Mouse (Mus musculus) spleen, adult 2 months (tissue): ENCODE measurements around the gene Pacrg. TPM values are rescaled to one million over a fixed set of nuclear protein-coding genes. Genes with fewer than 3 reads are reported as not detected.

Experiments
- DNase-seq, 2 experiments: peaks; one replicate each; pipeline versions ENCODE4 v3.0.0 to v3.0.0-alpha.2; 2012 to 2021; ENCODE audit warnings: low spot score in 2 of 2, low read depth in 1 of 2
- H3K27ac ChIP-seq: fragments of 200-500 bp; 2 replicates; pipeline ENCODE4 v1.5.1; 2012; ENCODE audit warnings: low read length, inconsistent platforms; ENCODE audit not compliant: insufficient read depth
- H3K27me3 ChIP-seq: fragments of 200-500 bp; 2 replicates; pipeline ENCODE4 v1.6.1; 2012; ENCODE audit warnings: mild to moderate bottlenecking, moderate library complexity, low read length, inconsistent platforms; ENCODE audit not compliant: control insufficient read depth, insufficient read depth
- H3K36me3 ChIP-seq: fragments of 200-500 bp; 2 replicates; pipeline ENCODE4 v1.6.1; 2012; ENCODE audit warnings: mild to moderate bottlenecking, low read length, inconsistent platforms; ENCODE audit not compliant: control insufficient read depth, insufficient read depth
- H3K4me1 ChIP-seq: fragments of 200-500 bp; 2 replicates; pipeline ENCODE4 v1.6.1; 2011; ENCODE audit warnings: inconsistent platforms; ENCODE audit not compliant: control insufficient read depth, insufficient read depth, insufficient read length
- H3K4me3 ChIP-seq: fragments of 200-500 bp; 2 replicates; pipeline ENCODE4 v1.5.1; 2011; ENCODE audit warnings: mild to moderate bottlenecking, inconsistent platforms; ENCODE audit not compliant: insufficient read depth, insufficient read length; ENCODE audit errors: extremely low read depth
- CTCF ChIP-seq: fragments of 200-500 bp; IDR thresholded peaks from 2 replicates; pipeline ENCODE4 v1.5.1; 2011; ENCODE audit warnings: mild to moderate bottlenecking, inconsistent platforms; ENCODE audit not compliant: insufficient read depth, insufficient read length, insufficient replicate concordance; ENCODE audit errors: extremely low read depth
- POLR2A ChIP-seq: fragments of 200-500 bp; IDR thresholded peaks from 2 replicates; pipeline ENCODE4 v1.6.1; 2011; ENCODE audit warnings: low read depth, low read length, inconsistent platforms
- WGBS: fragments of 180-500 bp; shearing (Covaris S2); methylation state at CpG from one replicate; pipeline ENCODE4 v1.1.7; 2018; 5-methylcytosine and 5-hydroxymethylcytosine counted together
- polyA plus RNA-seq: library from polyadenylated mRNA; depleted of rRNA; stranded (reverse); fragments of >200 nt; gene quantifications from 2 replicates; pipeline ENCODE4 v1.2.3, GENCODE M21; 2012

Gene Pacrg
- polyA plus RNA-seq, 1 experiment = not detected

- no peak overlapping the region for H3K4me3 ChIP-seq
- no peaks in the 10 kb centered on the region for H3K36me3 ChIP-seq
- H3K27ac ChIP-seq = no peak overlapping the region
- no peaks in the 10 kb centered on the region for H3K27me3 ChIP-seq
- WGBS = 90% methylated on average over 14 of the region's 14 CpGs
- H3K4me1 ChIP-seq = no peaks in the 10 kb centered on the region
- DNase-seq = no peak
- TF ChIP-seq CTCF (no peak), POLR2A (no peak)
Observed at GRCm38 (mm10) chr17:10449800-10450299, 390.3 kb downstream of the Pacrg start.

GRCm38 (mm10) chr17:10448417-10448816, 391.7 kb downstream of the Pacrg start:
- no peaks in the 10 kb centered on the region for H3K4me1 ChIP-seq
- H3K4me3 ChIP-seq = no peak overlapping the region
- no peak for TF ChIP-seq POLR2A
- TF ChIP-seq CTCF = no peak
- H3K27me3 ChIP-seq = no peaks in the 10 kb centered on the region
- H3K36me3 ChIP-seq = no peaks in the 10 kb centered on the region
- DNase-seq = no peak
- WGBS = 88% methylated on average over 5 of the region's 5 CpGs
- H3K27ac ChIP-seq = no peak overlapping the region

- no peak overlapping the region for H3K27ac ChIP-seq
- TF ChIP-seq POLR2A (no peak), CTCF (no peak)
- no peaks in the 10 kb centered on the region for H3K36me3 ChIP-seq
- no peak overlapping the region for H3K4me3 ChIP-seq
- no peak for DNase-seq
- H3K4me1 ChIP-seq = no peaks in the 10 kb centered on the region
- H3K27me3 ChIP-seq = no peaks in the 10 kb centered on the region
- WGBS = 80% methylated on average over 16 of the region's 16 CpGs
Observed at GRCm38 (mm10) chr17:10441501-10442111, 398.5 kb downstream of the Pacrg start.

- TF ChIP-seq CTCF (no peak), POLR2A (no peak)
- Histone ChIP-seq H3K27me3 (no peaks in the 10 kb centered on the region), H3K4me3 (no peak overlapping the region), H3K36me3 (no peaks in the 10 kb centered on the region), H3K4me1 (no peaks in the 10 kb centered on the region), H3K27ac (no peak overlapping the region)
- no peak for DNase-seq
- WGBS = 86% methylated on average over 3 of the region's 3 CpGs
Observed at GRCm38 (mm10) chr17:10440961-10441360, 399.1 kb downstream of the Pacrg start.

- DNase-seq = no peak
- H3K36me3 ChIP-seq = no peaks in the 10 kb centered on the region
- H3K4me3 ChIP-seq = no peak overlapping the region
- WGBS = 81% methylated on average over 8 of the region's 8 CpGs
- H3K4me1 ChIP-seq = no peaks in the 10 kb centered on the region
- no peak overlapping the region for H3K27ac ChIP-seq
- no peaks in the 10 kb centered on the region for H3K27me3 ChIP-seq
- no peak for TF ChIP-seq POLR2A
- no peak for TF ChIP-seq CTCF
Observed at GRCm38 (mm10) chr17:10439815-10440214, 400.3 kb downstream of the Pacrg start.

GRCm38 (mm10) chr17:10434867-10435266, 405.2 kb downstream of the Pacrg start:
- Histone ChIP-seq H3K27me3 (no peaks in the 10 kb centered on the region), H3K4me1 (no peaks in the 10 kb centered on the region), H3K4me3 (no peak overlapping the region), H3K27ac (no peak overlapping the region), H3K36me3 (no peaks in the 10 kb centered on the region)
- no peak for TF ChIP-seq POLR2A
- DNase-seq = no peak
- 67% methylated on average over 1 of the region's 1 CpGs for WGBS

- Histone ChIP-seq H3K4me1 (no peaks in the 10 kb centered on the region), H3K27me3 (no peaks in the 10 kb centered on the region), H3K4me3 (no peak overlapping the region), H3K36me3 (no peaks in the 10 kb centered on the region), H3K27ac (no peak overlapping the region)
- TF ChIP-seq POLR2A = no peak
- no peak for TF ChIP-seq CTCF
- 91% methylated on average over 7 of the region's 7 CpGs for WGBS
- no peak for DNase-seq
Observed at GRCm38 (mm10) chr17:10432525-10433180, 407.5 kb downstream of the Pacrg start.
